Mouse (Mus musculus): ENCODE measurements around the gene Dbndd1. TPM values are rescaled to one million over a fixed set of nuclear protein-coding genes. Genes with fewer than 3 reads are reported as not detected.
"Not testable (repeated sequence)": the region's sequence is repeated elsewhere in the genome, so short reads cannot be mapped to it uniquely, and the experiment has no call there.

Gene Dbndd1
- total and polyA plus RNA-seq, 3 experiments: 0.55 to 2.1 TPM; not detected in 1

DNA sequence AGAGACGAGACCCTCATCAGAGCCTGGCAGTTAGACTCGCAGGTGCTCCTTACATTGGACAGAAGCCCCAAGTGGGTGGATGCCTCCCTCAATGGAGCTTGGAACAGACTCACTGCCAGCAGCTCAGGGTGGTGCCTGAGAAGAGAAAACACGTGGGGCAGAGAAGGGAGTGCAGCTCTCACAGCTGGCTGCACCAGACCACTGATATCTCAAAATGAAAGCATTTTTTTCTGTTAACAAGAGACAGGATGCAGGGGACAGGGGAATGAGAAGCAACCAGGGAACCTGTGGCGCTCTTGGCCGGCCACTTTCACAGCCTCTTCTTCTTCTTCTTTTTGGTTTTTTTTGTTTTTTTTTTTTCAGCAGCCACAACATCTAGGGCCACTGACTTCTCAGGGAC, 40.7 kb downstream of the Dbndd1 start:
- H3K9ac ChIP-seq (ENCODE audit: insufficient read depth, low read depth): 0 out of 2 replicates have a peak overlapping the region, but pooled peaks have one; percentile 25
- H3K36me3 ChIP-seq (replicated peaks in 1 of 2; ENCODE audit: control insufficient read depth in 1 of 2, insufficient read depth in 1 of 2, low read length in 1 of 2); H3K9me3 ChIP-seq (replicated peaks; ENCODE audit: low read length); H3K27me3 ChIP-seq (replicated peaks); H3K4me3 ChIP-seq (replicated peaks in 1 of 3; ENCODE audit: low read depth in 2 of 3, low read length in 2 of 3, poor library complexity in 1 of 3); H3K27ac ChIP-seq (ENCODE audit: insufficient read depth, low read depth); in situ Hi-C loops (cut with MboI; ENCODE audit: low pct_ligation_motif_present, low pct_unique_long_range_greater_than_20kb, low sequenced_read_pairs); dilution Hi-C loops (cut with MboI; ENCODE audit: extremely low pct_ligation_motif_present, extremely low pct_unique_long_range_greater_than_20kb, low sequenced_read_pairs): not testable (repeated sequence)
- peak overlapping the region; percentile 72 for H3K4me2 ChIP-seq (ENCODE audit: insufficient read depth, low read depth, poor library complexity, severe bottlenecking)
- peaks cover 12% of the 10 kb centered on the region for H3K79me2 ChIP-seq (replicated peaks; ENCODE audit: control insufficient read depth, extremely low read depth, insufficient read depth, poor library complexity, severe bottlenecking)
- peaks cover 15 to 31% of the 10 kb centered on the region in 2 experiments for H3K4me1 ChIP-seq (ENCODE audit: control insufficient read depth in 1 of 2, insufficient read depth in 2 of 2)
- TF ChIP-seq ETS1 (conservative IDR thresholded peaks at IDR 0.05; ENCODE audit: low read depth, low read length): peak; percentile 61
- peak; percentile 78 for TF ChIP-seq MAX (IDR thresholded peaks at IDR 0.05; ENCODE audit: low read length)
- peak; percentile 42; the same call in 1 of the 2 replicates for TF ChIP-seq SIN3A (IDR thresholded peaks at IDR 0.05; ENCODE audit: low read length)
- TF ChIP-seq ZNF384 (IDR thresholded peaks at IDR 0.05; ENCODE audit: low read depth, low read length): peak; percentile 90
- TF ChIP-seq MXI1 (IDR thresholded peaks at IDR 0.05; ENCODE audit: low read depth, low read length): peak; percentile 79
- TF ChIP-seq TCF12 (IDR thresholded peaks at IDR 0.05; ENCODE audit: low read depth, low read length): peak; percentile 66
- peak; percentile 74 for TF ChIP-seq BHLHE40 (IDR thresholded peaks at IDR 0.05; ENCODE audit: low read depth, low read length)
- peak; percentile 86 for TF ChIP-seq IRF4 (IDR thresholded peaks at IDR 0.05; ENCODE audit: low read depth, low read length)
- TF ChIP-seq MYC (IDR thresholded peaks at IDR 0.05; ENCODE audit: low read depth, low read length): peak; percentile 70; the same call in 1 of the 2 replicates
- TF ChIP-seq EP300 (IDR thresholded peaks at IDR 0.05; ENCODE audit: low read length): peak; percentile 50
- TF ChIP-seq POLR2A (IDR thresholded peaks at IDR 0.05; ENCODE audit: low read depth, low read length): 0 out of 2 replicates have a peak, but pooled peaks have one; percentile 18
- peak; percentile 33 for DNase-seq (ENCODE audit: extremely low read depth)

DNA sequence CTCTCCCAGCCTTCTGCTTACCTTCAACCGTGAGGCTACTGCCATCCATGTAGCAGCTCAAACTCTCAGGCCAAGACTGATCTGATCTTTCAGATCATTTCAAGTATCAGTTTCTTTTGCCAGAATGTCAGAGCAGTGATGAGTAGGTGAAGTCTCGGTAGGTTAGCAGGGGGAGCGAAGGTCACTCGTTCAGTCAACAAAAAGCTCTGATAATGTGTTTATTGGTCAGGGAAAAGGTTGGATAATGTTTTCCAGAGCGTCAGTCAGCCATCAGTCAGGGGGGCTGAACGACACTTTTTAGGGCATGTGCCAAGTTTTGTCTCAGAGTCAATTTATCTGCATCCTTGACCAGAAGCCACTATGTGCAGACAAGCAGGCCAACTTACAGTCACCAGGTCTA, 42.3 kb downstream of the Dbndd1 start:
- H3K27me3 ChIP-seq (replicated peaks); in situ Hi-C loops (cut with MboI; ENCODE audit: low pct_ligation_motif_present, low pct_unique_long_range_greater_than_20kb, low sequenced_read_pairs); H3K36me3 ChIP-seq (replicated peaks in 1 of 2; ENCODE audit: control insufficient read depth in 1 of 2, insufficient read depth in 1 of 2, low read length in 1 of 2); DNase-seq (ENCODE audit: extremely low read depth); H3K79me2 ChIP-seq (replicated peaks; ENCODE audit: control insufficient read depth, extremely low read depth, insufficient read depth, poor library complexity, severe bottlenecking); H3K9ac ChIP-seq (ENCODE audit: insufficient read depth, low read depth); H3K4me3 ChIP-seq (replicated peaks in 1 of 3; ENCODE audit: low read depth in 2 of 3, low read length in 2 of 3, poor library complexity in 1 of 3); dilution Hi-C loops (cut with MboI; ENCODE audit: extremely low pct_ligation_motif_present, extremely low pct_unique_long_range_greater_than_20kb, low sequenced_read_pairs); H3K4me2 ChIP-seq (ENCODE audit: insufficient read depth, low read depth, poor library complexity, severe bottlenecking); H3K27ac ChIP-seq (ENCODE audit: insufficient read depth, low read depth); H3K9me3 ChIP-seq (replicated peaks; ENCODE audit: low read length): not testable (repeated sequence)
- H3K4me1 ChIP-seq (ENCODE audit: control insufficient read depth in 1 of 2, insufficient read depth in 2 of 2): peaks cover 13 to 23% of the 10 kb centered on the region in 2 experiments

DNA sequence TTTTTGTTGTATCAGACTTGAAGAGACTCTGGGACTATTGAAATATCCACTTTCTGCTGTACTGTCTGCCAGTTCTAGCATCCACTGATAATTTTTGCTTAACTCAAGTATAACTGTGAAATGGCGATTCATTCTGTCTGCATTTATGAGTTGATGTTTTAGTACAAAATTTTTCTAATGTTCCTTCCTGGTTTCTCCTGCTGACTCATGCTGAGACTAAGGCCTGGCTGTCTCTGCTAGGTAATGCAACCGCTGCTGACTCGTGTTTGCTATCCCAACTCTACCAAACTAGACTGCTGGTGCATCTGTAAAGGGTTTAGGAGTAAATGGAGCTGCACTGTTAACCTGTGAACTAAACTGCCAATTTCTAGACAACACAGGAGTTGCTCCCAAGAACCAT, 47.8 kb downstream of the Dbndd1 start:
- H3K4me2 ChIP-seq (ENCODE audit: insufficient read depth, low read depth, poor library complexity, severe bottlenecking): no peak overlapping the region
- dilution Hi-C loops (cut with MboI; ENCODE audit: extremely low pct_ligation_motif_present, extremely low pct_unique_long_range_greater_than_20kb, low sequenced_read_pairs): no loop called here
- peaks cover 0 to 14% of the 10 kb centered on the region in 2 experiments for H3K36me3 ChIP-seq (replicated peaks in 1 of 2; ENCODE audit: control insufficient read depth in 1 of 2, insufficient read depth in 1 of 2, low read length in 1 of 2)
- H3K9me3 ChIP-seq (replicated peaks; ENCODE audit: low read length): peaks cover 5% of the 10 kb centered on the region
- no peaks in the 10 kb centered on the region for H3K27me3 ChIP-seq (replicated peaks)
- in situ Hi-C loops (cut with MboI; ENCODE audit: low pct_ligation_motif_present, low pct_unique_long_range_greater_than_20kb, low sequenced_read_pairs): no loop called here
- no peaks in the 10 kb centered on the region for H3K79me2 ChIP-seq (replicated peaks; ENCODE audit: control insufficient read depth, extremely low read depth, insufficient read depth, poor library complexity, severe bottlenecking)
- H3K27ac ChIP-seq (ENCODE audit: insufficient read depth, low read depth): no peak overlapping the region
- H3K4me1 ChIP-seq (ENCODE audit: control insufficient read depth in 1 of 2, insufficient read depth in 2 of 2): peaks cover 5 to 19% of the 10 kb centered on the region in 2 experiments
- 0 out of 2 replicates have a peak overlapping the region, but pooled peaks have one; percentile 30 for H3K9ac ChIP-seq (ENCODE audit: insufficient read depth, low read depth)
- TF ChIP-seq EP300 (IDR thresholded peaks at IDR 0.05; ENCODE audit: low read length) (0 out of 2 replicates have a peak, but pooled peaks have one; percentile 5), IRF4 (IDR thresholded peaks at IDR 0.05; ENCODE audit: low read depth, low read length) (peak; percentile 58; the same call in 1 of the 2 replicates), SMC3 (IDR thresholded peaks at IDR 0.05; ENCODE audit: low read depth, low read length) (no peak)
- no peak overlapping the region for H3K4me3 ChIP-seq (replicated peaks in 1 of 3; ENCODE audit: low read depth in 2 of 3, low read length in 2 of 3, poor library complexity in 1 of 3)
- no peak for DNase-seq (ENCODE audit: extremely low read depth)
